Mouse (Mus musculus): ENCODE results near the gene Gm26558.

Gm26558 gene

DNA sequence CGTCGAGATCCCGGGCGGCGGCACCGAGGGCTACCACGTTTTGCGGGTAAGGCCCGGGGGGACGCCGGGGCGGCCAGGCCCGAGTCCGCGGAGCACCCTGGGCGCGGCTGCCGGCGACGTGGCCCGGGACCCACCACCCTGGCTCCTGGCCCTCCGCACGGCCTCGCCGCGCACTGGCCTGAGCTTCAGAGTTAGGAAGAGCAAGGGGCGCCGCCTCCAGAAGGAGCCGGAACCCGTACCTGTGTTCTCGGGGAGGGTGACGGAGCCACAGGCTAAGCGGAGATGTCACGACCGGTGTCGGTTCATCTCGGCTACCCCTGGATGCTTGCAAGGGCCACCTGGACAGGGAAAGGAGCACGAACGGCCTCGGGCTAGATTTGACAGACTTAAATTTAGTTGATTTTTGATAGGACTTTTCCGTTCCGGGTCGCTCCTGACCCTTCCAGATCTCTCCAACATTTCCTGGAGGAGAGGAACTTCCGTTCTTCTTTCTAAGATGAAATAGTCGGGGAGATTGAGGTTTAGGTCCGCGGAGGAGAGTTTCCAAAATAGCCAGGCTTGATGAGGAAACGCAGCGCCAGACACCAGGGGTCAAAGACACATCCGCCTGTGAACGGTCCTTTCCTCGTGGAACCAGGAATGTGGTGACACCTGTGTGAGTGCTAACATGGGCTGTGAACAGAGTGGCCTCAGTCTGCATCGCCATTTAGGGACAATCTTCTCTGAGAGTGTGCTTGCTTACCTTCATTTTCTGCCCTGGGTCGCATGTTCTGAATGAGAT lies at the start of gene Gm26558:
TSS of gene Gm26558 (minus strand) at position 394 of the 781 bp plus-strand sequence.
- no peak for DNase-seq

DNA sequence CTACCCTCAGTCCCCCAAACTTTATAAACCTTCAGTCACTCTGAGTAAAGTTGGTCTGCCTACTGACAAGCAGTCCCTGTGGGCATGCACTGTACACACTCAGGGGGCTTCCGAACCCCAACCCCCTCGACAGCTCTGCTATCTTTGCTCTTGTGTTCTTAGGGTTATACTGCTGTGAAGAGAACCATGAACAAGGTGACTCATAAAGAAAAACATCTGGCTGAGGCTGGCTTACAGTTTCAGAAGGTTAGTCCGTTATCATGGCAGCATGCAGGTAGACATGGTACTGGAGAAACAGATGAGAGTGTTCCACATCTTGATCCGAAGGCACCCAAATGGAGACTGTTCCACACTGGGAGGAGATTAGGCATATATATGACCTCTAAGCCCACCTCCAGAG lies 49.0 kb upstream of the Gm26558 start:
- DNase-seq = no peak

DNA sequence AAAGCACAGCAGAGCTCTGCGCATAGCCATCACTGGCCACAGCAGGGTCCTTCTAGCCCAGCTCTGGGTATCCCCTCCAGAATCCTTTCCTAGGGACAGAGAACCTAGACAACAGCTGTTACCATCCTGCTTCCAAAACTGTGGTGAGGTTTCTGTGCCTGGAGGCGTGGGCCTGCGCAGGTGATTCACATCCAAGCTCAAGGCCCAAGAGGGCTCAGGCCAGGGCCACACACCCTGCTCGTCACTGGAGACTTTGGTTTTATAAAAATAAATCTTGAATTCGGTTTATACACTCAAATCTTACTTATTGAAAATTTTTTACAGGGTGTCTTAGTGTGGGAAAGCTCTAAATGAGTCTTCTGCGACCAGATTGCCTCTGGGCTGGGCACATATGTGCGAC lies 48.3 kb upstream of the Gm26558 start:
- DNase-seq = no peak

DNA sequence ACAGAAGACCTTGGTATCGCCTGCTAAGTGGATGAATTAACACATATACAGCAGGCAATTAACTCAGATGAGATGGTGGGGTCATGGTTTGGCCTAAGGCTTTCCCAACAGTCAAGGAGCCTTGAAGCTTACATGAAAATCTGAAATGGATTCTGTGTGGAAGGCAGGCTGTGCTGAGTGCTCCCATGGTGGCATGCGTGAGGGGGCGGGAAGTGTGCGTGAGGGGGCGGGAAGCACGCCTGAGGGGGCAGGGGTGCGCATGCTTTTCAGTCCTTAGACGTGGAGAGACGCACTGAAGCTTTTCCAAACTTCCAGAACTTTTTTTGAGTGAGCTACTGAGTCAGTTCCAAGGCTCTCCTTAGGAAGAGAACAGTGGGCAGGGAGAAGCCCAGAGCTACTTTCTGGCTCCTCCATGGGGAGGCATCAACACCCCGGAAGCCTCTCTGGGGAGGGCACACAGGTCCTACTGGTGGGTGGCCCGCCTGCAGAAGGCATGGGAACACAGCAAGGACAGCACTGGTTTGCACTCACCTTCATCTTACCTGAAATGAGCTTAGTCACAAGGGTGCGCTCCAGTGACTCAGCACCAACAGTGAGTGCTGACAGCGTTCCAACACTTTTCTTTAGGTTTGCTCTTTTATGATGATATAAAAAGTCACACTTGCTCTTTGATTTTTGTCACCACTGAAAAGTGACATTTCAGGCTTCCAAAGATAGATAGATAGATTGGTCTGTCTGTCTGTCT lies 47.2 kb upstream of the Gm26558 start:
- DNase-seq = no peak

DNA sequence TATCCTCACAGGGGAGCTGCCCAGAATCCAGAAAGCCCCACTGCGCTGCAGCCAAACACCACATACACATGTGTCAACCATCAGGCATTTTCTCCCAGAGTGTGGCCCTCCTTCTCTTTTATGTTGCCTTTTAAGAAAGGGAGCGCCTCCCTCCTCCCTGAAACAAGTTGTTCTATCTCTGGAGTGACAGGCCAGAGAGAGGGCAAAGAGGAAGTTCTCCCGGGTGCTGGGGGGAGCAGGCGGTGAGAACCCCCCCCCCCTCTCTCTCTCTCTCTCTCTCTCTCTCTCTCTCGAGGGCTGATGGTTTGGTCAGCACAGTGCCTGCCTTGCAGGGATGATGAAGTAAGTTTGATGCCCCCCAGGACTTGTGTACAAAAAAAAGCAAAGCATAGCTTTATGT lies 40.5 kb upstream of the Gm26558 start:
- DNase-seq = no peak

DNA sequence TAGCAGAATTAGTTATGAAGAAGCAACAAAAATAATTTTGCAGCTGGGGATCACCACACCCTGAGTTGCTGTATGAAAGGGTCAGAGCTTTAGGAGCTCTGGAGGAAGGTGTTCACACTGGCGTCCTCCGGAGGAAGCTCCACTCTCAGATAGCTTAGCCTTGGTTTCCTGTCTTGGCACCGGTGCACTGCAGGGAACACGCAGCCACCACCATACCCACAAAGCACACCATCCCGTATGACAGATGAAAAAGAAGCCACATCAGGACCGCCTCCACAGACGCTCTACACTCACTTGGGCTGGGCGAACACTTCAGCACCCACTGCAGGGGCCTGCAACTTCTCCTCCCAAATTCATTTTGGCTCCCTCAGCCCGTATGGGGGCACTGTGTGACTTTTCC lies 39.7 kb upstream of the Gm26558 start:
- no peak for DNase-seq

DNA sequence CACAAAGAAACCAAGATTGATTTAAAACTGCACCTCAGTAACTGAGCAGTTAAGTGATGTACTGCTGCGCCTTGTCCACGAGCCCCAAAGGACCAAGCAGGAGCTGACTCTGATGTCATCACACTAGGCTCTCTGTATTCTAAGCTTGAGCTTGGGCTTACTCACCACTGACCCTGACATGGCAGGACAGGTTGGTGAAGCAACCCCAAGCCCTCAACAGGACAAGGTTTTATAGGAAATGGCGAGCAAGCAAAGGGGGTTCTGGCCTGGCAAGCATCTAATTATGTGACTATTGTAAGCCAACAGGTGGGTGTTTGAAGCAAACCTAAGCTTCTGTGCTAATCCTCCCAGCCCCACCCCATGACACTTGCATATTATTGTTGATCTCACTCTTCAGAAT lies 38.9 kb upstream of the Gm26558 start:
- no peak for DNase-seq

DNA sequence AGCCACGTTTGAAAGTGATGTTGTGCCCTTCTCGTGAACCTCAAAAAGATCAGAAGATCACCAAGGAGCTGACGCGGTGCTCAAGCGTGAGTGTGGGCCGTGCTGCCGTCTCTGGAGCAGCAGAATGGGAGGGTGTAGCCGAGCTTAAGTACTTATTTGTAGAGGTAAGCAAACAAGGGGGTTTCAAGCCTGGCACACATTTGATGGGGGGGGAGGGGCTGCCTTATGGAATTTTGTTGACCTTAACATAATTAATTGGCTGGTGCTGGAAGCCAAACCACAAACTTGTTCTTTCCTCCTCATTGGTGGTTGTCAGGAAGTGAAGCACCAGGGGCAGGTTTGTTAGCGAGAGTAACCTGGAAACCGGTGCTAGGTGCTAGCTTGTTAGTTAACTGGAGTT lies 33.8 kb upstream of the Gm26558 start:
- no peak for DNase-seq

DNA sequence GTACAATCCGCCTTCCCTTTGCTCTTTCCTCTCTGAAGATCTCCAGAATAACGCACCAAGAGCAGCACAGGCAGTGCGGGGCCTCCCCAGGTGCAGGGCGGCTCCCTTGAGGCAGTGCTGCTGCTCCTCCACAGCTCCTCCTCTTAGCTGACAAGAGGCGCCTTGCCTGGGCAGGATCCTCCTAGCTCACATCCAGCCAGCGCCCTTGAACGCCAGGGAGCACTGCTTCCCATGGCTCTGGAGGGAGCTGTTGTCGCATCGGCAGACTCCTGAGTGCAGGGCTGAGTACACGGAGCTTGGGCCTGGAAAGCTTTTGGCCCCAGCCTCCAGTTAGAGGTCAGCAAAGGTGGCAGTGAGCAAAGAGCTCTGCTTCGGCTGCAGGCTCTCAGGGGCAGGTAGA lies 28.3 kb upstream of the Gm26558 start:
- no peak for DNase-seq

DNA sequence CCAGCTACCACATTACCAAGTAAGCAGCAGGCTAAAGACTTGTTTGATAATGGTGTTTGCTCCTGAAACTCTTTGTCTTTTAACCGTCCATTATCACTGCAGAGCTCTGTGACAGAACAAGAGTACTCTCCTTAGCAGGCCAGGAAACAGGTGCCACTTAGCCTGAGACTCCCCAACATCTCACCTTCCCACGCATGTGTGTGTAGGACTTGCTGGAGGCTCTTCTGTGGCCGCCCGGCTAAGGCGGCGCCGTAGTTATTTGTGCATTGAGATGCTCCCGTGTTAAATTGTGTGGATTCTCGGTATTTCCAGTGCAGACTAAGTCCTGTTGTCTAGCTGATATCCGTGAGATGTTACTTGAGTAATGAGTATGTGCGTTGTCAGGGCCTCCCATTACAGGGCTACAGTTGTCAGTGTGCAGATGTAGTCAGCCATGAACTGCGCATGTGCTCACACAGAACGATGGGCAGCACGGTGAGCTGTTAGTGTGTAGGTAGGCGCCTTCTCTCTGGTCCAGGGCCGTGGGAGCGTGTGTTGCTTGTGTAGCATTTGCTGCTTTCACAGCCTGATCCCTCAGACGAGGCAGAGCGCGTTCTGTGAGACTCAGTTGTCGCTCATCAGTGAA lies 26.7 kb upstream of the Gm26558 start:
- no peak for DNase-seq

DNA sequence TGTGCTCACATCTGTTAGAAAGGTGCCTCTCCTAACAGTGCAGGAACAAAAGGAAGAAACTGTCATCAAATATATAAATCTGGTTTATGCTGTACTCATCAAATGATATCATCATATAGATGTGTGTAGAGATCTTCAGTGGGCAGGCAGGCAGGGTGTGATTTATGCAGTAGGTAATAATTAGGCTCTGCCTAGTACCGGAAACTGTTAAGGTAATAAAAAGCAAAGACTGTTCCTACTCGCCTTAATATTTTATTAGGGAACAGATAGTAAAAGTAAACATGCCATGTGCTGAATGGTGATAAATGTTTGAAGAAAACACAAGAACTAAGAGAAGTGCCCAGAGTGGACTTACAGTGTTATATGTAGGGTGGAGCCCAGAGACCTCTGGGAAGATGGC lies 20.4 kb upstream of the Gm26558 start:
- DNase-seq = no peak

DNA sequence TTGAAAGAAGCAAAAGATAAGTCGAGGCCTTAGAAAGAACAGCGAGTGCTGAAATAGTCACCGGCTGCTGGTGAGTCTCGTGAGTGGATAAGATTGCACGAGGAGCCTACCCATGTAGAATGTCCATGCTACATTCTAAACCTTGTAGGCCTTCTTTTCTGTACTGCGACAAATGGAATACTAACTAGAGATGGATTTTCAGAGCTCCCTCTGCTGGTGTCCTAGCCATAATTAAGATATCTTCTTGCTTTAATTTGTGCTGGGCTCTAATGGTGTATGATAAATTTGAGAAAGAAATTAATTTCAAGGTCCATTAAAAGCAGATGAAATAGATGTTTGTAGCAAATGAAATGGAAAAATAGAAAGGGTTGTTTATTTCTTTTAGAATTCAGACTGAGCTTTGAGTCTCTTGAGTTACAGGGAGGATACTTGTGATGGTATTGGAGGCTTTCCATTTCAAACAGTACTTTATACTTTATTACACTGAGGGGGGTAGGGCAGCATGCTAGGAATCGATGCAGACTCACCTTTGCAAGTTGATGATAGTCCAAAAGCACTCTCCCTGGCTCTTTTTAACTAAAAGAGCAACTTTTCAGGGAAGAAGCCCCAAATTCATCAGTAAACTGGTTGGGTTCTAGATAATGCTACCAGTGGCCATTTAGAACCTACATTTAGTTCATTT lies 11.7 kb upstream of the Gm26558 start:
- no peak for DNase-seq

DNA sequence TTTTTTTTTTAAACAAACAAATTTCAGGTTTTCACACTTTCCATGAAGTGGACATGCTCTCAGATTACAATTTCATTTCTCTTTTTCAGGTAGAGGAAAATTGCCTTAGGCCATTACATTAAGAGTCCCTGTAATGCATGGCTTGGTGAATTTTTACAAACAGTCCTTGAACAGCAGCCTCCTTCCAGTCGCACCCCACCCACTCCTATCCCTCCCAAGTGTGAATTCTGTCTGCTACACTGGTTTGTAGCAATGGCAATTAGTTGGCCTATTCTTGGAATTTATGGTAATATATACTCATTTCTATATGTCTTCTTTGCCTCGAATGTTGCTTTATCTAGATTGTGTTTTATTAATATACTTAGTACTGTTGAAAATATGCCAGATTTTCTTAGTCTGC lies 10.6 kb upstream of the Gm26558 start:
- DNase-seq = no peak

DNA sequence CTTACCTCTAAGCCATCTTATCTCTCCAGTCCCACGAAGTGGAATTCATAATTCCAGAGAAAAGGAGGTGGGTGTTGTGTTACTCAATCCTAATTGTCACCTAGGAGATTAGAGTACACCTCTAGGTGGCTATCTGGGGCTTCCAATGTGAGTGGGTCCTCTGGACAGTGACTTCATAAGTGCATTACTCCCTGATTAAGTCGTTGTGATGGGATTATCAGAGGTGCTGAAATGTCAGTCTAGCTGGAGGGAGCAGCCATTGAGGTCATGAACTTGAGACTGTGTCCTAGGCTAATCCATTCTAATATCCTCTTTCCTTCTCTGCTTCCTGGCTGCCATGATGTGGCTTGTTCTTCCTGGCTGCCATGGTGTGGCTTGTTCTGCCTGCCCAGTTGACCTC lies 8.0 kb upstream of the Gm26558 start:
- DNase-seq = no peak

DNA sequence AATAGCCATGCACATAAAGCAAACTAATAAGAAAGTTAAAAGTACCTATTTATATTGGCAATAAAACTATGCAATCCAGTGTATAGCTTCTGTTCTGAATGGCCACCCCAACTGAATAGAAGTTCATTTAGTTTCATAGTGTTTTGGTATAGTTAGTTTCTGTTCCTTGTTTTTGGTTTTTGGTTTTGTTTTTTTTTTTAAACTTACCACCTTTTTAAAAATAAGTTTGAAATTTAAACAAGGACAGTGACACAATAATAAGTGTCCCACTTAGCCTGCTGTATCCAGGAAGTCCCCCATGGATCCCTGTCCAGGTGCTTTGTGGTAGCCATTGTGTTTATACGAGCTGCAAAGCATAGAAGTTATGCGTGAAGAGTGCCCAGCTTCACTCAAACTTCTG lies 7.3 kb upstream of the Gm26558 start:
- no peak for DNase-seq

DNA sequence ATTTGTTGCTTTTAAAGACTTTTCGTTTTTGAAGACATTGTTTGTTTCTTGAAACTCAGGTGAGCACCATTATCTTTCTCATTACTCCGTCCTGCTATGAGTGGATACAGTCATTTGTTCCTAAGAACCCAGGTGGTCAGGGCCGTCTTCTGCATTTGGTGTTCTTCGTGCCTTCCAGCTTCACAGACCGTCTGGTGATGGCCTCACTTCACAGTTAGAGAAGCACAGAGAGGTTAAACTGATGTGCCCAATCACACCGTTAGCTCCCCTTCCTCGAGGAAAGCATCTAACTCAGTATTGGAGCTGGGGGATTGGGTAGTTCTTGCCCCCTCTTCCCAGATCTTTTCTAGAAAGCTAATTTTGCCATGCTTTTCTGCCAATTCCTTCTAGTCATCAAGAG lies 5.1 kb upstream of the Gm26558 start:
- no peak for DNase-seq

DNA sequence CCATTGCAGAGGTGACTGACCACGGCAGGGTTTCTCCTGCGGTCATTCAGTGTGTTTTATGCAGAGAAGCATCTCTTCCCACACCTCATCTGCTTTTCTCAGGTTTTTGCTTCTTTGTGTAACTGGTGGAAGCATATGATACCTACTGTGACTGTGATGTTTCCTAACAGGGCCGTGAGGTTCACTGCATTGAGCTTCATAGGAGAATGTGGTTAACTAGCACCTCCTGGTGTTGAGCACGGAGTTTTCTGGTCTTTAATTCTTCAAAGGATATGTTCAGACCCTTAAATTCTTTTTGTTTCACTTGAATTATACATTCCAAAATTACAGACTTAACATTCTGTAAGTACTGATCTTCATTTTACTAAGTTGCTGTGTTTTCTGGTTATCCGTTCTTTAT lies 1.9 kb upstream of the Gm26558 start:
- no peak for DNase-seq

DNA sequence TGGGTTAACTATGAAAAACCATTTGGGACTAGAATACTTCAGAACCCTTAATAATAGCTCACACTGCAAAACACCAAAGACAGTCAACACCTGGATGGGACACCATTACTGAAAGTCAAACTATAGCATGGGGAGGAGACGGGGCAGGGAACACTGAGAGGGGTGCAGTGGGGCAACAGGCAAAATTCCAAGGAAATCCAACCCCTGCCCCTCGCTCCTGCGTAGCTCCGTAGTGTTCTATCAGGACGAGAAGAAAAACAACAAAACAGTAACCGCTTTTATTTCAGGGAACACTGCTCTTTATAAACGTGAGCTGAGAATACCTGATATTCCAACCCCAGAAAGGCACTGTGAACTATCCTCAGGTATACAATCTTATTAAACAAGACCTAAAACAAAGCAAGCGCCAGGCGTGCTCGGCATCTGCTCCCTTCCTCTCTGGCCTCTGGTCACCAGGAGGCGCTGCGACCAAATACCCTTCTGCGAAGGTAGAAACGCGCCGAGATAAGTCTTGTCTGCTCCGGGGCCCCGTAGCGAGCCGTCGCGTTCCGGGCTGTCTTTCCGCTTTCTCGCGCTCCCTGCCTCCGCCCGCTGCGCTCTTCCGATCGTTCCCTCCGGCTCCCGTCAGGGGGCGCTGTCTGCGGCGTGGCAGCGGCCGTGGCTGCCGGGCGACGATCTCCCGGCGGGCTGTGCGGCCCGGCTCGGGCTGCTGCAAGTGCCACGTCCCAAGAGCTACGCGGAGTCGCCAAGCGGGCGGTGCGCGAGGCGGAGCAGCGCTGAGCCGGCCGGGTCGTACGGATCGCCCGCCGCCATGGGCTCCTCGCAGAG lies 807 bp downstream of the Gm26558 start, which contains the start of gene Gorasp2:
TSS of gene Gorasp2 (plus strand) at position 690 of the 828 bp plus-strand sequence.
- DNase-seq = peak; percentile 96

DNA sequence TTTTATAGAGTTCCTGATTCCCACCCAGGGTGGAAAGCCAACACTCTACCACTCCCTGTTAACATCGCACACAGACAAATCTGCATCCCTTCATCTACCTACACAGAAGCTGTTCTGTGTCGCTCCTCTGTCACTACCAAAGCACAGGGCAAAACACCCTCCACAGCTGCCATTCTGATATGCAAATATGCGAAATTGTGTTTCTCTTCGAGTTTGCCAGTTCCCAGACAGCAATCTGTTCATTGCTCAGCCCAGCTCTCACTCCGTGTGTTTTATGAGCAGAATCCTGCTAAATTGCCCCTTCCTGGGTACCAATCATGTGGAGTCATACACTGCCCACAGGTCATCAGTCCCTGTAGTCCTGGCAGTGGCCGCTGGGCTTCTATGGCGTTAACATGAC lies 4.8 kb downstream of the Gm26558 start:
- no peak for DNase-seq

DNA sequence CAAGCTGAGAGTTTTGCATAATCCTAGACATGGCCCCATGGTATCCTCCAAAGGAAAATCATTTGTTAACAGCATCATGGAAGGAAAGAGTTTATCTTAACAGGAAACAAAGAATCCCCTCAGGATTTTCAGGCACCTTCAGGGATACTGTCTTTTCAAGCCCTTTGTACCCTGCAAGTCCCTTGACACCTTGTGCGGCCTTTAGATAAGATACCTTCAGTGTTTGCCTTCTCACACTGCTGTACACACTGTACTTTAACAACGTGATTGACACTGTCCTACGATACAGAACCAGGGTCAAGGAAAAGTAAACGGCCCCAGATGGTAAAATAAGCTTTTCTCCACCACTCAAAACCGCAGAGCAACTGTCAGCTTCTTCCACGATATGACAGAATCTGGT lies 10.1 kb downstream of the Gm26558 start:
- no peak for DNase-seq

DNA sequence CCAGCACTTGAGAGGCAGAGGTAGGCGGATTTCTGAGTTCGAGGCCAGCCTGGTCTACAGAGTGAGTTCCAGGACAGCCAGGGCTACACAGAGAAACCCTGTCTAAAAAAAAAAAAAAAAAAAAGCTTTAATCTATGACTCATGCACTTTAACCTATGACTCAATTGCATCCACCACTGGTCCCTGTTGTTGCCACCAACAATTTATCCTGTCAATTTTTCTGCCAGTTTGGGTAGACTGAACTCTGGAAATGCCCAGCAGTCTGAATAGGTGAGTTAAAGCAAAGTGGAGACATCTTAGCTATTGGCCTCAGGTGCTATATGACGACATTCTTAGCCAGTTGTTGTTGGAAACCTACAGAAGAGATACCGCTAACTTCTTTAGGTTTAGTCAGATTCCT lies 12.4 kb downstream of the Gm26558 start:
- no peak for DNase-seq

DNA sequence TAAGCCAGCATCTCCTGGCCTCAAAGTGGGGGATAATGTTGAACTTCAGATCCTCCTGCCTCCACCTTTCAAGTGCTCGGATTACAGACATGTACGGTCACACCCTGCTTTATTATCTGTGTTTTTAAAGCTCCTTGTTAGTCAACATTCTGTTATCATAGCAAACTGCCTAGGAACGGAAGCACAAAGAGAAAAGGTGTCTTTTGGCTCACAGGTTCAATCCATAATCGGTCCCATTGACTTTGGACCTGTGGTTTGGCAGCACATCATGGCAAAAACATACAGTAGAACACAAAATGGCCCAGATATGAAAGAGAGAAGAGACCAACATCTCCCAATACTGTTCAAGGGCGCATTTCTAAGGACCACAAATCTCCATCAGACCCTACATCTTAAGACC lies 13.6 kb downstream of the Gm26558 start:
- DNase-seq = no peak

DNA sequence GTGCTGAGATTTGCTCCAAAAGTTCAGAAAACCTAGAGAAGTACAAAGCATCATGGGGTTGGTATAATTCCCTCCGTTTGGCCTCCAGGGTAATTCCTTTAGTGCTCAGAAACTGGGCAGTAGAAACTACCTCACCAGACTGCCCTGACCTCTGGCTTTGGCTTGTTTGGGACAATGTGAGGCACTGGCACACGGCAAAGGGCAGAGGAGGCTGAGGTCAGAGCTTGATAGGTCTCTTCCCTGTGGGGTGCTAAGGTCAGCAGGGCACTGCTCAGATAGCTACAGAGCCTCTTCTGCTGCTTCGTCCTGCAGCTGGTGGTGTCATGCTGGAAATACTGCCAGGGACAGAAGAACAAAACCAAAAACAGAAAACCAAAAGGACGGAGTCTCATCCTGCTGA lies 14.2 kb downstream of the Gm26558 start:
- DNase-seq = no peak
